Mouse (Mus musculus): ENCODE data around the gene Aoc2. TPM values are rescaled to one million over a fixed set of nuclear protein-coding genes. Genes with fewer than 3 reads are reported as not detected.
"Not testable (repeated sequence)": the region's sequence is repeated elsewhere in the genome, so short reads cannot be mapped to it uniquely, and the experiment has no call there.

Aoc2 gene
- polyA plus RNA-seq, 1 experiment, result 0.55 TPM

DNA sequence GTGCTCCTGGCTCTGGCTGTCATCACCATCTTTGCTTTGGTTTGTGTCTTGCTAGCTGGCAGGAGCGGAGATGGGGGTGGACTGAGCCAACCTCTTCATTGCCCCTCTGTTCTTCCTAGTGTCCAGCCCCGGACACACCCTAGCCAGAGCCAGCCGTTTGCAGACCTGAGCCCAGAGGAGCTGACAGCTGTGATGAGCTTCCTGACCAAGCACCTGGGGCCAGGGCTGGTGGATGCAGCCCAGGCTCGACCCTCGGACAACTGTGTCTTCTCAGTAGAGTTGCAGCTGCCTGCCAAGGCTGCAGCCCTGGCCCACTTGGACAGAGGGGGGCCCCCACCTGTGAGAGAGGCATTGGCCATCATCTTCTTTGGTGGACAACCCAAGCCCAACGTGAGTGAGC is 6.1 kb downstream of the Aoc2 start:
- H3K4me1 ChIP-seq (ENCODE audit: control insufficient read depth, insufficient read depth, insufficient read length, low read length), result not testable (repeated sequence)
- Histone ChIP-seq H3K4me3 (ENCODE audit: insufficient read depth, low read depth, low read length) (peak overlapping the region; percentile 83), H3K27ac (replicated peaks; ENCODE audit: low read depth, low read length) (peak overlapping the region; percentile 96)

DNA sequence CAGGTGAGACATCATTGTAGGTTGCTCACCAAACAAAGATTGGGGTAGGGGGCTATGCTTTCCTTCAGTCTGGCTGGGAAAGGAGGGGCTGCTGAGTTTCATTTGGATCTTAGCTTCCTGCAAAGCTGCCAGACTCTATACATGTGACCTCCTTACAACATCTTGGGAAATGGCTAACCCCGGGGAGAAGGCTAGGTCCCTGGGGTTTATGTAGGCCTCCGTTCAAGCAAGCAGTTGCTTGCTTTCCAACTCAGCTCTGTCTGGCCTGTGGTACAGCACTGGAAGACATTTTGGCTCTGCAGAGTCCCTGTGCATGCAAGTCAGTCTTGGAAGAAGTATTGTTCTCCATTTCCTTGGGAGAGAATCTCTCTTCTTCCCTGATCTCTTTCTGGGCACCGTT is 7.7 kb downstream of the Aoc2 start:
- Histone ChIP-seq H3K4me1 (ENCODE audit: control insufficient read depth, insufficient read depth, insufficient read length, low read length) (peaks cover 5% of the 10 kb centered on the region), H3K27ac (replicated peaks; ENCODE audit: low read depth, low read length) (peak overlapping the region; percentile 96), H3K4me3 (ENCODE audit: insufficient read depth, low read depth, low read length) (peak overlapping the region; percentile 83)

DNA sequence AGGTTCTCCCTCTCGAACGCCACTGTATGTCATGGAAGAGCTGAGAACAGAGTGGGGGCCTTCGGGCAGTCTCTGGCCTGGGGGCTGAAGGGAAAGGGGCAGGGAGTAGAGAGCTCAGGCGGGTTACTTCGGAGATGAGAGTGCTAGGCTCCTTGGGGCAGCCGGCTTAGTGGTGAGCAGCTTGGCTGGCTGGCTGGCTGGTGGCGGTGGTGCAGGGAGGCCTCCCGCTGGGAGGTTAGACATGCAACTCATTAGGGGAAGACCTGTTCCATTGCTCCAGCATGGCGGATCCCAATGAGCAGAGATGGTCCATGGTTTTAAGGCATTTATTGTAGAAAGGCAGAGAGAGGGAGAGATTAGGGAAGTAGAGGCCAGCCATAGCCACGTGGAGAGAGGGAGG is 9.2 kb downstream of the Aoc2 start:
- Histone ChIP-seq H3K27ac (replicated peaks; ENCODE audit: low read depth, low read length) (peak overlapping the region; percentile 78), H3K4me3 (ENCODE audit: insufficient read depth, low read depth, low read length) (peak overlapping the region; percentile 57), H3K4me1 (ENCODE audit: control insufficient read depth, insufficient read depth, insufficient read length, low read length) (peaks cover 4% of the 10 kb centered on the region)

DNA sequence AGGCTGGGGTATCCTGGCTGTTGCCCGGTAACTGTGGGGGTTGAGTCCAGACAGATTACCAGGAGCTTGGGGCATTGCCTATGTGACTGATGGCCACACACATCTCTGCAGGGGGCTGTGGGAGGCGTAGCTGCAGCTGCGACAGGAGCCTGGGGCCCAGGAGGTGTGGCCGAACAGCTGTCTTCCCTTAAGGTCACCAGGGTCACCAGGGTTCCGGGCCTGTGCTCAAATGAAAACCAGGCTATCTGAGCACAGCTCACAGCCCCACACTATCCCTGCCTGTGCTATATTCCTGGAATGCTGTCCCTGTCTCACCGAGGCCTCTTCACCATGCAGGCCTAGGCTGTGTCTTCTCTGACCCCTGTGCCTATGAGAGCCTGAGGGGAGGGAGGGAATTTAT is 9.7 kb downstream of the Aoc2 start:
- peak overlapping the region; percentile 78 for H3K27ac ChIP-seq (replicated peaks; ENCODE audit: low read depth, low read length)
- H3K4me3 ChIP-seq (ENCODE audit: insufficient read depth, low read depth, low read length), result peak overlapping the region; percentile 57

DNA sequence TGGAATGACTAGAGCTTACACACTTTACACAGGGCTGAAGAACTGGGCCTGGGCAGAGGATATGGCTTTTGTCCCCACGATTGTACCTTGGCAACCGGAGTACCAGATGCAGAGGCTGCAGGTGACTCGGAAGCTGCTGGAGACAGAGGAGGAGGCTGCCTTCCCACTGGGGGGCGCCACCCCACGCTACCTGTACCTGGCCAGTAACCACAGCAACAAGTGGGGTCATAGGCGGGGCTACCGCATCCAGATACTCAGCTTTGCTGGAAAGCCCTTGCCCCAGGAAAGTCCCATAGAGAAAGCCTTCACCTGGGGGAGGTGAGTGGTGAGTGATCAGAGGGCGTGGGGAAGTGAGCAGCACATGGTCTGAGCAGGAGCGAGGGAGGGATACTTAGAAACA is 10.8 kb downstream of the Aoc2 start:
- H3K4me1 ChIP-seq (ENCODE audit: control insufficient read depth, insufficient read depth, insufficient read length, low read length), result 0 out of 2 replicates have a peak, but pooled peaks cover 2% of the 10 kb centered on the region
- 0 out of 2 replicates have a peak overlapping the region, but pooled peaks have one; percentile 9 for H3K4me3 ChIP-seq (ENCODE audit: insufficient read depth, low read depth, low read length)
- no peak overlapping the region for H3K27ac ChIP-seq (replicated peaks; ENCODE audit: low read depth, low read length)

More for the DNA sequence above, 9.7 kb downstream of the Aoc2 start:
- H3K4me1 ChIP-seq (ENCODE audit: control insufficient read depth, insufficient read depth, insufficient read length, low read length), result 0 out of 2 replicates have a peak, but pooled peaks cover 2% of the 10 kb centered on the region

DNA sequence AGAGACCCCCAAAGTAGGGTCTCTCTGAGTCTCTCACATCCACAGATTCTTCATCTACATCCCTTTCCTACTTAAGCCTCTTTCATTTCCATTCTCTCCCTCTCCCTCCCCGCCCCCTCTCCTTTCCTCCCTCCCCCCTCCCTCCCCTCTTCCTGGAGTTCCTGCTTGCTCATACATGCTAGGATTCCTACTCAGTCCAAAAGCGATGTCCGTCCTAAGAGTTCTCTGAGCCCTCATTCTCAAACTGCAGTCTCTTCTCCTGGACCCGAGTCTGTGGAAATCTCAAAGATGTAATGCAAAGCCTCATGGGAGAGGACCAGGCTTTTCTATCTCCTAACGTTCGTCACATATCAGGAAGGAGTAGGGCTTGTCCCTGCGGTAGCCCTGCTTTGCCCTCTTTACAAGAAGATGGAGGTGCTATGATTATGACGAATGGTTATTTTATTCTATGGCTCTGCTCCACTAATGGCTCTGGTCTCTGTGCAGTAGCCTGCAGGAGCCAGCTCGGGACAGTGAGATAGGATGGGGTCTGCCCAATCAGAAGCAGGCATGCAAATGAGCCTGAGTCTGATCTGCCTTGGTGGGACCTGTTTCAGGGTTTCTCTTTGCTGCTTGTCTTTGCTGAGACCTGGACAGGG is 13.4 kb downstream of the Aoc2 start:
- Histone ChIP-seq H3K27ac (replicated peaks; ENCODE audit: low read depth, low read length) (no peak overlapping the region), H3K4me1 (ENCODE audit: control insufficient read depth, insufficient read depth, insufficient read length, low read length) (0 out of 2 replicates have a peak, but pooled peaks cover 2% of the 10 kb centered on the region), H3K4me3 (ENCODE audit: insufficient read depth, low read depth, low read length) (no peak overlapping the region)

DNA sequence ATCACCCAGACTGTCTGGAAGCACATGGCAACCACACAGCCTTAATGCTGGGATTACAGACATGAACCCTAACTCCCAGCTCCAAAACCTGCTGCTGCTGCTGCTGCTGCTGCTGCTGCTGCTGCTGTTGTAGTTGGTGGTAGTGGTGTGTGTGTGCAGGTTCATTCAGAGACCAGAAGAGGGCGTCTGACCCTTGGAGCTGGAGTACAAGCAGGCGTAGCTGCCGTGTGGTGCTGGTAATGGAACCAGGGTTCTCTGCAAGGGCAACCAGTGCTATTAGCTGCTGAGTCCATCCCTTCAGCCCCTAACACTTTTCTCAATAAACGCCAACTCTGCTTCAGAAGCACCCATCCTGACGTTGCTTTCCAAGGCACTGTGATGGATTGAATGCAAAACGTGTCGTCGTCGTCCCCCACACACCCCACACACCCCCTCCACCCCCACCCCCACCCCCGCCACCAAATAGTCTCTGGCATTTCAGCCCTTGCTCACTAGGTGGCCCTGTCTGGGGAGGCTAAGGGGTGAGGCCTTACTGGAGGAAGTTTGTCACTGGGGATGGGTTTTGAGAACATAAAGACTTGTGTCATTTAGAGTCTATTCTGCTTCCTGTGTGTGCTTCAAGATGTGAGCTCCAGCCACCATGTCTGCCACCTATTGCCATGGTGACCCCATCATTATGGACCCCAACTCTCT is 22.4 kb downstream of the Aoc2 start:
- no peaks in the 10 kb centered on the region; the same call in 1 of the 2 replicates for H3K4me1 ChIP-seq (ENCODE audit: control insufficient read depth, insufficient read depth, insufficient read length, low read length)
- H3K4me3 ChIP-seq (ENCODE audit: insufficient read depth, low read depth, low read length), result no peak overlapping the region
- H3K27ac ChIP-seq (replicated peaks; ENCODE audit: low read depth, low read length), result no peak overlapping the region

DNA sequence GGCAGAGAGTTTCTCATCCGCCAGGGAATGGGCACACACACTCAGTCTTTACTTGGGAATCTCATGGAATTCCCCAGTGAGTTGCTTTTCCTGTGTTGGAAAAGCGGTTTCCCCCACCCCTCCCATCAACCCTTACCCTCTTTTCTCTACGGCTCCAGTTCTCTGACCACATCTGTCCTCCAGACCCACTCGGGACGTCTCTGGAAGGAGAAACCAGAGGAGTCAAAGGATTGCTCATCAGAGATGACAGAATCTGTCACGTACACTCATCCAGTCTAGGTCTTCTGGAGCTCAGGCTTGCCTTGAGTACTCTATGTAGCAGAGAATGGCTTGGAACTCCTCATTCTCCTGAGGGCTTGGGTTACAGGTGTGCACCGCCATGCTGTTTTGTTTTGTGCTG is 23.9 kb downstream of the Aoc2 start:
- Histone ChIP-seq H3K27ac (replicated peaks; ENCODE audit: low read depth, low read length) (0 out of 2 replicates have a peak overlapping the region, but pooled peaks have one; percentile 27), H3K4me3 (ENCODE audit: insufficient read depth, low read depth, low read length) (no peak overlapping the region), H3K4me1 (ENCODE audit: control insufficient read depth, insufficient read depth, insufficient read length, low read length) (no peaks in the 10 kb centered on the region; the same call in 1 of the 2 replicates)

DNA sequence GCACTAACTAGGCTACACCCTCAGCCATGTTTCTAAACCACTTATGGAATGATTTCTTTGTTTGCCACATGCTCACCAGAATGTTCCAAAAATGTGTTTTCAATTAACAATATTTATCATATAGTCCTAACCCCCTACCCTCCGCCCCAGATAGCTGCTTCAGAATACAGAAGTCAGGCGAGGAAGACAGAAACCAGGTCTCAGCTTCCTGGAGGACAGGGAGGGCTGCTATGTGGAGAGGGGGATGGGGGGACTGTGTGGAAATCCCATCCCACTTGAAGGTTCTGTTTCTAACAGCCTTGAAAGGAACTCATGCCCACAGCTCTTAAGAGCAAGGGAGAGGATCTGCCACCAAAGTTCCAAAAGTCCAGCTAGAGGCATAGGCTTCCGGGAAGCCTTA is 24.4 kb downstream of the Aoc2 start:
- no peaks in the 10 kb centered on the region; the same call in 1 of the 2 replicates for H3K4me1 ChIP-seq (ENCODE audit: control insufficient read depth, insufficient read depth, insufficient read length, low read length)
- H3K4me3 ChIP-seq (ENCODE audit: insufficient read depth, low read depth, low read length), result no peak overlapping the region
- H3K27ac ChIP-seq (replicated peaks; ENCODE audit: low read depth, low read length), result 0 out of 2 replicates have a peak overlapping the region, but pooled peaks have one; percentile 27

DNA sequence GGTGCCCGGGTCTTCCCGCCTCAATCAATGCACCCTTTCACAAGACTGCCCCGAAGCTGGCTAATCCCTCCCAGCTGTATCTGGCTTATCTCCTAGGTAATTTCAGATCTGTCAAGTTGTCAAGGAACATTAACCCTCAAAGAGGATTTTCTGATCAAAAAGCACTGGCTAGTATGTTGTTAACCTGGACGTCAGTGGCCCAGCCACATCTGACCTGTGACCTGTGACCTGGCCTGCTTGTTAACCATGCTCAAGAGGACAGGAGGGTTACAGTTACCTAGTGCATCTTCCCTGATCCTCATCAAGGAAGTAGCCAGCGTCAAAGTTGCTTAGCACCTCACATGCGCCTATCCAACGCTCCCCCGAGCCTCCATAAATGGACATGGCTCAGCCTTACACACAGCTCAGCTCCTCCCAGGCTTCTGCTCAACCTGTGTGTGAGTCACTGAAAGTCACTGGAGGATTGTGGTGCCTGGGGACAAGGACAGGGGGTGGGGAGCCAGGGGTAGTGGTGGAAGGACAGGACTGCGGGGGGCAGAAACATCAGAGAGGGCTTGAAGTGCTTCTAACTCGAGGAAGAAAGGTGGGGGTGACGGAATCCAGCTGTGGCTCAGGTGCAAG is 26.3 kb downstream of the Aoc2 start:
- Histone ChIP-seq H3K4me1 (ENCODE audit: control insufficient read depth, insufficient read depth, insufficient read length, low read length) (no peaks in the 10 kb centered on the region; the same call in 1 of the 2 replicates), H3K27ac (replicated peaks; ENCODE audit: low read depth, low read length) (no peak overlapping the region), H3K4me3 (ENCODE audit: insufficient read depth, low read depth, low read length) (no peak overlapping the region)

DNA sequence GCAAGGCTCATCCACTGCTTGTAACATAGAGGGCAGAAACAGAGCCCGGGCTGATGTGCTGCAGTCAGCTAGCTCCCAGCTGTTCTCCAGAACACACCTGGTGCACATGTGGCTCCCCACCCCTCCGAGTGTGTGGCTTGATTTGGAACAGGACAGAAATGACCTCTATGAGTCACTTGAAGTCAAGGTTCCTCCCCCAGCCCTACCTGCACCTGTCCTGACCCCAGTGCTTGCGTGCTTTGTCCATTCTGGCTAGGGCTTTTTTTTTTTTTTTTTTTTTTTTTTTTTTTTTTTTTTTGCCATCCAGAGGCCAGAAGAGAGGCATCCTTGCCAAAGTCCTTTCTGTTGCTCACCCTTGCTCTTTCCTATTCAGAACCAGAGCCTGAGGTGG is 26.9 kb downstream of the Aoc2 start:
- Histone ChIP-seq H3K4me3 (ENCODE audit: insufficient read depth, low read depth, low read length) (no peak overlapping the region), H3K4me1 (ENCODE audit: control insufficient read depth, insufficient read depth, insufficient read length, low read length) (no peaks in the 10 kb centered on the region; the same call in 1 of the 2 replicates), H3K27ac (replicated peaks; ENCODE audit: low read depth, low read length) (no peak overlapping the region)

DNA sequence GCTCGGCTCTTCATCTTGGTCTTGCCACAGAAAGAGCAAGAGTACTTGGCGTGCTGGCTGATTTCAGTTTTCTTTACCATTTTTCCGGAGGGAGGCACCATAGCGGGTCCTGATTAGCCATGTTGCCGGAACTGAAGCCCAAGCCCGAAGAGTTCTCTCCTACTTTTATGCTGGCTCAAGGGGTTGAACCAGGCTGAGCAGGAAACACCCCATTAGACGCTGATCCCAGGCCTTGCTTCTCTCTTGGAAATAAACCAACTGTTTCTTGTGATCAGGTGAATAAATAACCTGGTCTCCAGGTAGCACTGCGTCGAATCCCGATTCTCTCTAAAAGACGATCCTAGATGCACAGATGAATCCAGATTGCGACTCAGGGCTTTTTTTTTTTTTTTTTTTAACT is 28.6 kb downstream of the Aoc2 start:
- no peak overlapping the region for H3K4me3 ChIP-seq (ENCODE audit: insufficient read depth, low read depth, low read length)
- no peak overlapping the region for H3K27ac ChIP-seq (replicated peaks; ENCODE audit: low read depth, low read length)
- no peaks in the 10 kb centered on the region; the same call in 1 of the 2 replicates for H3K4me1 ChIP-seq (ENCODE audit: control insufficient read depth, insufficient read depth, insufficient read length, low read length)

DNA sequence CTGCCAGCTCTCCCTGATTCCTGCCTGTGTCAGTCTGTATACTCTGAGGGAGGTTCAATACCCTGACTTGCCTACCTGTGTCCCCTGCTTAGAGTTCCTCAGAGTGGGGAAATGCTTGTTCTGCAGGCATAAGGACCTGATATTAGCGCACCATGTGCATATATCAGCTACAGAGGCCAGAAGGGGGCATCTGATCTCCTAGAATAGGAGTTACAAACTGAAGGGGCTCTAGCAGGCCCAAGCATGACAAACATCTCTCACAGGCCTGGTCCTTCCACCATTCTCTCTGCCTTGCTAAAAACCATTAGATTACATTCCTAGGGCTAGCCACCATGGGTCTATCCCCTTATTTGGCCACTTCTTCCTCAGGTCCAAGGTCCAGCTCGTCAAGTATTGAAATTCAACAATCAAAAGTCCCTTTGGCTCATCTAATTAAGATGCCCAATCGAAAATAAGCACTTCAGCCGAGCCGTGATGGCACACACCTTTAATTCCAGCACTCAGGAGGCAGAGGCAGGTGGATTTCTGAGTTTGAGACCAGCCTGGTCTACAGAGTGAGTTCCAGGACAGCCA is 29.7 kb downstream of the Aoc2 start:
- Histone ChIP-seq H3K4me1 (ENCODE audit: control insufficient read depth, insufficient read depth, insufficient read length, low read length) (no peaks in the 10 kb centered on the region), H3K27ac (replicated peaks; ENCODE audit: low read depth, low read length) (no peak overlapping the region), H3K4me3 (ENCODE audit: insufficient read depth, low read depth, low read length) (no peak overlapping the region)

DNA sequence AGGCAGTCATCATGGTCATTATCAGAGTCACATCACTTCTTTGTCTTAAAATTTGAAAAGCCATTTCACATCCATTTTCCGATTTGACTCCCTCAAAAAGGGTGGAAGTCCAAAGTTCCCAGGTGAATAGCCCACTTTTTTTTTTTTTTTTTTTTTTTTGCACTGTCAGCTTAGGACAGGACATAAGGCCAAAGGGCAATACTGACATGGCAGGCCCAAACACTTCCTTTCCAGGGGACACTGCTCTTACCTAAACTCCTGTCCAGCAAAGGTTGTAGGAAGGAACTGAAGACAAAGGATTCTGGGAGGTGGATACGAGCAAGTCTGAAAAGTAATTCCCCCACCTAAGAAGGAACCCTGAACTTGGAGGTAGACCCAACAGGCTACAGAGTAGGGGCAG is 31.1 kb downstream of the Aoc2 start:
- Histone ChIP-seq H3K27ac (replicated peaks; ENCODE audit: low read depth, low read length) (no peak overlapping the region), H3K4me1 (ENCODE audit: control insufficient read depth, insufficient read depth, insufficient read length, low read length) (peaks cover 3% of the 10 kb centered on the region; the same call in 1 of the 2 replicates)

DNA sequence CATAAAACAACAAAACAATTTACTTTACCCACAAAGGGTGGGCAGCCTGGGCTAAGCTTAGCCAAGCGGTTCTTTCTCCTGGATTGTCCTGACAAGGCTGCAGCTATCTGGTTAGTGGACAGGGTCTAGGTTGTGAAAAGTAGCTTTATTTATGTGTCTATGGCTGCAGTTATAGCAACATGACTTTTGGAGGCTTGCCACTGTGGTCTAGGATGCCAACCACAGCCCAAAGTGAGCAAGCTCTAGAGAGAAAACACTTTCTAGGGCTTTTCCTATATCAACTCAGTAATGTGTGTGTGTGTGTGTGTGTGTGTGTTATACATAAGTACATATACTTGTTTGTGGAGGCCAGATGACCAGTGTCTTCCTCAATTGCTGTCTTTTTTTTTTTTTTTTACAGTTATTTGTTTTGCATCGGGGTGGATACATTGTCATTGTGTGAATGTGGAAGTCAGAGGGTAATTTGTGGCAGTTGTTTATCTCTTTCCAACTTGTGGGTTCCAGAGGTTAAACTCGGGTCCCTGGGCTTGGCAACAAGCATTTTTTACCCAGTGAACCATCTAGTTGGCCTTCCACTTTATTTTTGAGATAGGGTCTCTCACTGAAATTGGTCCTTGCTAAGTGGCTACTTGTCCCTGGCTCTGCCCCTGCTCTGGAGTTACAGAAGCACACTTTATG is 32.8 kb downstream of the Aoc2 start:
- no peak overlapping the region for H3K4me3 ChIP-seq (ENCODE audit: insufficient read depth, low read depth, low read length)
- no peak overlapping the region for H3K27ac ChIP-seq (replicated peaks; ENCODE audit: low read depth, low read length)
- peaks cover 13% of the 10 kb centered on the region; the same call in 1 of the 2 replicates for H3K4me1 ChIP-seq (ENCODE audit: control insufficient read depth, insufficient read depth, insufficient read length, low read length)

More for the DNA sequence above, 31.1 kb downstream of the Aoc2 start:
- no peak overlapping the region for H3K4me3 ChIP-seq (ENCODE audit: insufficient read depth, low read depth, low read length)

Data from brown adipose tissue, adult 24 weeks (tissue).